Mouse (Mus musculus): ENCODE data around the gene Chrm3. TPM values are rescaled to one million over a fixed set of nuclear protein-coding genes. Genes with fewer than 3 reads are reported as not detected.

Chrm3 gene
- polyA plus RNA-seq, 1 experiment from 2014 or later = 1.3 TPM

DNA sequence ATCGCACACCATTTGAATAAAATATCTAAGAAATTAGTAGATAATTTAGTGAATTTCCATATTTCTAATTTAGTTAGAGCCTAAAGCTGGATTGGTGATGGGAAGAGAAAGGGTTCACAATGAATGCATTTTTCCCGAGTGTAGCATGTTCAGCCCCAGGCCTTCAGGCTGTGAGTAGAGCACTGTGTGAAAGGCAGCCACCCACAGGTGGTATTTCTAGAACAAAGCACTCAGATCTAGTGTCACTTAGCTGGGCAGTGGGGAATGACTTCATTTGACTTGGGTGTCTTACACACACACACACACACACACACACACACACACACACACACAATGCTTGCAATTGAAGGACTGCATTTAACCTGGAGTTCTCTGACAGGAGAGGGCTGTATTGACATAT, 337.5 kb downstream of the Chrm3 start:
- 58% methylated on average over 2 of the region's 2 CpGs for WGBS
- Histone ChIP-seq H3K36me3 (no peaks in the 10 kb centered on the region), H3K4me3 (no peak overlapping the region), H3K27me3 (no peaks in the 10 kb centered on the region), H3K27ac (no peak overlapping the region), H3K4me2 (no peak overlapping the region), H3K9me3 (no peaks in the 10 kb centered on the region), H3K9ac (no peak overlapping the region), H3K4me1 (no peaks in the 10 kb centered on the region)
- no peak for ATAC-seq (ENCODE audit: insufficient number of reproducible peaks, insufficient read depth, low FRiP score, low TSS enrichment, low read depth)

GRCm38 (mm10) chr13:10019252-10019651, 341.4 kb downstream of the Chrm3 start:
- Histone ChIP-seq H3K27ac (no peak overlapping the region), H3K27me3 (no peaks in the 10 kb centered on the region), H3K4me3 (no peak overlapping the region), H3K9me3 (no peaks in the 10 kb centered on the region), H3K4me1 (no peaks in the 10 kb centered on the region), H3K4me2 (no peak overlapping the region), H3K9ac (no peak overlapping the region), H3K36me3 (no peaks in the 10 kb centered on the region)
- ATAC-seq (ENCODE audit: insufficient number of reproducible peaks, insufficient read depth, low FRiP score, low TSS enrichment, low read depth) = no peak
- WGBS = 58% methylated on average over 1 of the region's 1 CpGs

DNA sequence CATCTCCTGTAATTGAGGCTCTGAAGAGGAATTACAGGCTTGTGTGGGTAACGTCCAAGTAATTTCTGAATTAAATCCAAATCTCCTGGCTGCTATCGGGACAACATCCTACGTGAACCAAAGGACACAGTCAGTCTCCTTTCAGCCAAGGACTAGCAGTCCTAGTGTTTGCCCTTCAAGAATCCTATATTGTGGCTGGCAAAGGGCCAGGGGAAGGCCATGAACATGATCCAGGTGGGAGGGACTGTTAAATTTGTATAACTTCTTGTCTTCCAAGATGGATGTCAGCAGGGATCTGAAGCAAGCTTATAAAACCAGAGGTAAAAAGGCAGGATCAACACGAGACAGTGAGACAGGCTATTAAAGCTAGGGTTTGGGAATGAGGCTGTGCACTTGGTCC, 357.7 kb downstream of the Chrm3 start:
- H3K4me2 ChIP-seq = no peak overlapping the region
- no peaks in the 10 kb centered on the region for H3K9me3 ChIP-seq
- H3K36me3 ChIP-seq = no peaks in the 10 kb centered on the region
- ATAC-seq (ENCODE audit: insufficient number of reproducible peaks, insufficient read depth, low FRiP score, low TSS enrichment, low read depth) = no peak
- no peaks in the 10 kb centered on the region for H3K4me1 ChIP-seq
- H3K4me3 ChIP-seq = no peak overlapping the region
- H3K27ac ChIP-seq = no peak overlapping the region
- H3K9ac ChIP-seq = no peak overlapping the region
- WGBS = 74% methylated on average over 4 of the region's 4 CpGs
- no peaks in the 10 kb centered on the region for H3K27me3 ChIP-seq

DNA sequence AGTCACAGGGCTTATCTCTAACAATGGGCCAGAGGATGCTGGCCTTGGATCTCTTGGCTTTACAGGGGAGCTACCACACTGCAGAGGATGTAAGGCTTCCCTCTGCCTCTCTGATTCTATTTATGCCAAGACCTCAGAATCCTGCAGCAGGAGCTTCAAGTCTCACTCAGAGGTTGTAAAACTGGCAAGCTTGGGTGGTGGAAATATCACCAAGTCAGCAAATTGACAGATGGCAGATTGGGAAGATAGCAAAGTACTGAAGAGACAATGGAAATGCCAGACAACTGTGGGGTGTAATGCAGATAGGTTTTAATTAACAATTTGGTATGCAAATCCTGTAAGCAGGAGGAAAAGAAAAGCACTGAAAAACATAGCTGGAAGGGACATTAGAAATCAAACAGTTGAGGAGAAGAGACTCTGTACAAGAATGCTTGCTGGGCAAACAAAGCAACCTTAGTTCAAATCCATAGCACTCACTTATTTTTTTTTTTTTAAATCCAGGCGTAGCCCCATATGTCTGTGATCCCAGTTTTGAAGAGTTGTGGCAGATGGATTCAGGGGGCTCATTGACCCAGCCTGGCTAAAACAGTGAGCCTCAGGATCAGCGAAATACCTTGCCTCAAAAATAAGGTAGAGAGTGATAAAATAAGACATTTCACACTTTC, 362.9 kb downstream of the Chrm3 start:
- 71% methylated on average over 2 of the region's 2 CpGs for WGBS
- Histone ChIP-seq H3K36me3 (no peaks in the 10 kb centered on the region), H3K27me3 (no peaks in the 10 kb centered on the region), H3K4me3 (no peak overlapping the region), H3K9me3 (no peaks in the 10 kb centered on the region), H3K4me1 (no peaks in the 10 kb centered on the region), H3K27ac (no peak overlapping the region), H3K9ac (no peak overlapping the region), H3K4me2 (no peak overlapping the region)
- ATAC-seq (ENCODE audit: insufficient number of reproducible peaks, insufficient read depth, low FRiP score, low TSS enrichment, low read depth) = no peak

GRCm38 (mm10) chr13:9995852-9996251, 364.8 kb downstream of the Chrm3 start:
- WGBS = 72% methylated on average over 1 of the region's 1 CpGs
- no peak for ATAC-seq (ENCODE audit: insufficient number of reproducible peaks, insufficient read depth, low FRiP score, low TSS enrichment, low read depth)
- Histone ChIP-seq H3K36me3 (no peaks in the 10 kb centered on the region), H3K4me3 (no peak overlapping the region), H3K9ac (no peak overlapping the region), H3K9me3 (no peaks in the 10 kb centered on the region), H3K4me1 (no peaks in the 10 kb centered on the region), H3K27ac (no peak overlapping the region), H3K27me3 (no peaks in the 10 kb centered on the region), H3K4me2 (no peak overlapping the region)

DNA sequence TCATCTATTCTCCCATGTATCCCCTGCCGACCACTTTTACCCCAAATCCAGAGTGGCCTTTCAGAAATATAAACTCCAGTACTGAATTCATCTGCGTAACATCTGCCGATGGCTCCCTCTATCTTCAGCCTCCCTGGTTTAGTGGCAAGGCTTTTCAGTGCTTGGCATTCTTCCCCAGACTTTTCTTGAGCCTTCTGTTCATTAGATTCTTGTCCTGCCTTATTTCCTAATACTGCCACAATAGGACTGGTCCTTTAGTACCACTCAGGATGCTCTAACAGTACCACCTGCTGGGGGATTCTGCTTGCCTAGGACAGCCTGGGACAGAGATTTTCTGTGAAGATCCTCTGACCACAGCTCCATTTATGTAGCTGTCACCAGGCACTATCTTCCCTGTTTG, 367.1 kb downstream of the Chrm3 start:
- H3K27ac ChIP-seq = no peak overlapping the region
- no peaks in the 10 kb centered on the region for H3K27me3 ChIP-seq
- no peaks in the 10 kb centered on the region for H3K4me1 ChIP-seq
- WGBS = 90% methylated on average over 3 of the region's 3 CpGs
- no peak overlapping the region for H3K9ac ChIP-seq
- no peak overlapping the region for H3K4me2 ChIP-seq
- H3K4me3 ChIP-seq = no peak overlapping the region
- no peak for ATAC-seq (ENCODE audit: insufficient number of reproducible peaks, insufficient read depth, low FRiP score, low TSS enrichment, low read depth)
- no peaks in the 10 kb centered on the region for H3K36me3 ChIP-seq
- no peaks in the 10 kb centered on the region for H3K9me3 ChIP-seq

- Histone ChIP-seq H3K4me3 (no peak overlapping the region), H3K27me3 (no peaks in the 10 kb centered on the region), H3K36me3 (no peaks in the 10 kb centered on the region), H3K9me3 (no peaks in the 10 kb centered on the region), H3K27ac (no peak overlapping the region), H3K4me2 (no peak overlapping the region), H3K4me1 (no peaks in the 10 kb centered on the region), H3K9ac (no peak overlapping the region)
- no peak for ATAC-seq (ENCODE audit: insufficient number of reproducible peaks, insufficient read depth, low FRiP score, low TSS enrichment, low read depth)
- WGBS = 69% methylated on average over 2 of the region's 2 CpGs
Observed at GRCm38 (mm10) chr13:9992640-9993039, 368.0 kb downstream of the Chrm3 start.

- Histone ChIP-seq H3K27ac (no peak overlapping the region), H3K9ac (no peak overlapping the region), H3K4me2 (no peak overlapping the region), H3K4me1 (no peaks in the 10 kb centered on the region), H3K36me3 (no peaks in the 10 kb centered on the region), H3K9me3 (no peaks in the 10 kb centered on the region), H3K27me3 (no peaks in the 10 kb centered on the region), H3K4me3 (no peak overlapping the region)
- no peak for ATAC-seq (ENCODE audit: insufficient number of reproducible peaks, insufficient read depth, low FRiP score, low TSS enrichment, low read depth)
- WGBS = 62% methylated on average over 6 of the region's 6 CpGs
Observed at GRCm38 (mm10) chr13:9985648-9986047, 375.0 kb downstream of the Chrm3 start.

DNA sequence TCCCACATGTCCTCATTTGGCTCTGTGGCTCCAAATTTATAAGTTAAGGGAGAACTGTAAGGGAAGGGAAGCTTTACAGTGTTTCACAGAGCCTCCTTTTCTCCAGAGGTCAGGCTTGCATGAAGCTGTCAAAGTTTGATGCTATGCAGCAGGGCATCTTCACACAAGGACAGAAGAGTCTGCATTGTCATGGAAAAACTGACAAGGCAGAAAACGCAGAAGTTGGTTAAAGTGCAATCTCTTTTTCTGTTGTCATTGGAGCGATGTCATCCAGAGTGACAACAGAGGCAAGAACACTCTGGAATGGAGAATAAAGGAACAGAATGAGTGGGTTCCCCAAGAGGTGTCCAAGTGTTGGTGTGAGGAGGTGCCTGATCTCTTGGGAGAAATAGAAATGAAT, 377.4 kb downstream of the Chrm3 start:
- Histone ChIP-seq H3K36me3 (no peaks in the 10 kb centered on the region), H3K9ac (no peak overlapping the region), H3K9me3 (no peaks in the 10 kb centered on the region), H3K27me3 (no peaks in the 10 kb centered on the region), H3K4me1 (no peaks in the 10 kb centered on the region), H3K27ac (no peak overlapping the region), H3K4me2 (no peak overlapping the region), H3K4me3 (no peak overlapping the region)
- ATAC-seq (ENCODE audit: insufficient number of reproducible peaks, insufficient read depth, low FRiP score, low TSS enrichment, low read depth) = no peak
- WGBS = 85% methylated on average over 2 of the region's 2 CpGs

DNA sequence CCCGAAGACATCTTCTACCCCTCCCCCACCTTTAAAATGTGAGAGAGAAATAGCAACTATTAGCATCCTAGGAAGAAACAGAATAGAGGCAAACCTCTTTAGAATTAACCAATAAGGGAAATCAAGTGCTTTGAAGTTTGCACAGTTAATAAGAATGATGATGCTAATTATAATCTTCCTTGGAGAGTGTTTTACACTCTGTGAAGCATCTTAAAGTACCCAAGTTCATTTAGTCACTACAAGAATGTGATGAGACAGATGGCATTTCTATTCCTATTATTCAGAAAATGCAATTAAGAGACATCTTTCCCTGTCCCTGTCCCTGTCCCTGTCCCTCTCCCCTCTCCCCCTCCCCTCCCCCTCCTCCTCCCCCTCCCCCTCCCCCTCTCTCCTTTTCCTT, 382.9 kb downstream of the Chrm3 start:
- Histone ChIP-seq H3K4me2 (no peak overlapping the region), H3K4me1 (no peaks in the 10 kb centered on the region), H3K27me3 (no peaks in the 10 kb centered on the region), H3K9me3 (no peaks in the 10 kb centered on the region), H3K9ac (no peak overlapping the region), H3K36me3 (no peaks in the 10 kb centered on the region), H3K4me3 (no peak overlapping the region), H3K27ac (no peak overlapping the region)
- no peak for ATAC-seq (ENCODE audit: insufficient number of reproducible peaks, insufficient read depth, low FRiP score, low TSS enrichment, low read depth)
- WGBS = 77% methylated on average over 1 of the region's 1 CpGs

DNA sequence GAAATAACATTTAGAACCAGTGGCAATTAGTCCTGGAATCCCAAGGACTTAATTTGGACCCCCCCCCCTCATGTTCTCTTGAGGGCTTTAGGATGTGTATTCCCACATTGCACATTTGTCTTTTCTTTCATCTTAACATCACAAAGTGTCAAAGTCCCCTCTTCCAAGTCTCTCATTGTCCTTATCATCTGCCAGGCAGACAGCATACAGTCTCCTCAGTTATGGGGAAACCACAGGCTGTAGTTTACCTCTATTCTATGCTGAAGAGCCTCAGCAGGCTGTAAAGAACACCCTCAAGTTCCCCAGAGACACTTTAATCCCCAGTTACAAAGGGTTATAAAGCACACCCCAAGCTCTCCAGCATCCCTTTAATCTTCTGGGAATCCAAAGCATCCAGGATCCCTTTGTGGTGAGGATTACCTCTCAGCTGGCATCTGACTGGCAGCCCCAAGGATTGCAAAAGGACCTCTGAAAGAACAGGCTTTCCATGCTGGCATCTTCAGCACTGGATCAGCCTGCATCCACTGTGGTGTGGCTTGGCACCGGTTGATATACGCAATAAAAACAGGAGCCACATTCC, 386.8 kb downstream of the Chrm3 start:
- WGBS = 54% methylated on average over 2 of the region's 2 CpGs

GRCm38 (mm10) chr13:9971845-9972244, 388.8 kb downstream of the Chrm3 start:
- WGBS = 51% methylated on average over 4 of the region's 4 CpGs
- no peak overlapping the region for H3K9ac ChIP-seq
- no peak overlapping the region for H3K4me3 ChIP-seq
- H3K4me1 ChIP-seq = no peaks in the 10 kb centered on the region
- no peaks in the 10 kb centered on the region for H3K27me3 ChIP-seq
- no peak overlapping the region for H3K27ac ChIP-seq
- no peak overlapping the region for H3K4me2 ChIP-seq
- no peaks in the 10 kb centered on the region for H3K9me3 ChIP-seq
- ATAC-seq (ENCODE audit: insufficient number of reproducible peaks, insufficient read depth, low FRiP score, low TSS enrichment, low read depth) = no peak
- no peaks in the 10 kb centered on the region for H3K36me3 ChIP-seq

More for the DNA sequence above, 386.8 kb downstream of the Chrm3 start:
- no peaks in the 10 kb centered on the region for H3K27me3 ChIP-seq
- no peak overlapping the region for H3K4me2 ChIP-seq
- no peaks in the 10 kb centered on the region for H3K36me3 ChIP-seq
- H3K9me3 ChIP-seq = no peaks in the 10 kb centered on the region
- no peak overlapping the region for H3K4me3 ChIP-seq
- H3K9ac ChIP-seq = no peak overlapping the region
- no peaks in the 10 kb centered on the region for H3K4me1 ChIP-seq
- no peak for ATAC-seq (ENCODE audit: insufficient number of reproducible peaks, insufficient read depth, low FRiP score, low TSS enrichment, low read depth)
- no peak overlapping the region for H3K27ac ChIP-seq
